Mouse (Mus musculus): ENCODE measurements around the gene Hs3st3b1.

The Hs3st3b1 gene

DNA sequence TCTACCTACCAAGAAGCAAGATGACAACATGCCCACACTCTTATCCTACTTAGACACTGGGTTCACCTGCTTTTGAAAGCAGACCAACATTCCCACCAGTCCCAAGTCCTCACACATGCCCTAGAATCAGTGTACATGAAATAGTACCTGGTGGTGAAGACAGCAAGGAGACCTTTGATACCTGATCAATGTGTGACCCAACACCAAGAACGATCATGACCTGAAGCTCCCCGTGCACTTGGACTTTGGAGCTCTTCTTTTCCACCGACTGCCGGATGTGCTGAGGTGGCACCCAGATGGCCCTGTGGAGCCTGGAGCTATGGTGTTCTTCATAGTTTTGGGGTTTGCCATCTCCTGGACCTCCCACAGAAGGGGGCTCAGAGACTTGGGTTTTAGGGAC, 43.5 kb downstream of the Hs3st3b1 start:
- no peak for DNase-seq

DNA sequence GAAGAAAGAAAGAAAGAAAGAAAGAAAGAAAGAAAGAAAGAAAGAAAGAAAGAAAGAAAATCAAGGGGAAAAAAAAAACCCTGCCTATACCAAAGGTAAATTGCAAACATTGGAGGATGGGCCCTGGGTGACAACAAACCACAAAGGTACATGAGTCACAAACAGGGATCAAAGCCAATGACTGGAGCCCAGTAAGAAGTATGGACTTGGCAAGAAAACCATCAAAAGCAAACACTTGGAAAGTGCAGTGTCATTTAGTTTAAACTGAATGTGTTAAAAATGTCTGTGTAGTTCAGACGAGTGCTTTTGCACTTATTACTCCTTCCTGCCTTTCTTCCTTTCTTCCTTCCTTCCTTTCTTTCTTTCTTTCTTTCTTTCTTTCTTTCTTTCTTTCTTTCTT, 59.3 kb downstream of the Hs3st3b1 start:
- DNase-seq: no peak

DNA sequence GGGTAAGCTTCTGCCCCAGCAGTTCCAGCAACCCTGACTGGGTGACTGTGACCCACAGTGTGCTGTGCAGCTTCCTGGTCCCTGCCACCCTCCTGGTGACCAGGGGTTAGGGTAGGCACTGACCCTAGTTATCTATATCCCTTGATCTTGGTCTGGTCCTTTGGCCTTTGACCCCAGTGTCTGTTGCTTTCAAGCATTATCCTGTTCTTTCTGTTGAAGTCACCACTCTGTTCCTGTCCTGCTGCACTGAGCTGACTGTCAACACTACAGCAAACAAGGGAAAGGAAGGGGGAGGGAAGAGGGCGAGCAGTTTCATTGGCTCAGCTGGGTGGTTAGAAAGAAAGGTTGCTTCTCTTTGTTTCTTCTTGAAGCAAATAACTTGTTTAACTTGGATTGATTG, 60.1 kb downstream of the Hs3st3b1 start:
- peak; percentile 9 for DNase-seq

DNA sequence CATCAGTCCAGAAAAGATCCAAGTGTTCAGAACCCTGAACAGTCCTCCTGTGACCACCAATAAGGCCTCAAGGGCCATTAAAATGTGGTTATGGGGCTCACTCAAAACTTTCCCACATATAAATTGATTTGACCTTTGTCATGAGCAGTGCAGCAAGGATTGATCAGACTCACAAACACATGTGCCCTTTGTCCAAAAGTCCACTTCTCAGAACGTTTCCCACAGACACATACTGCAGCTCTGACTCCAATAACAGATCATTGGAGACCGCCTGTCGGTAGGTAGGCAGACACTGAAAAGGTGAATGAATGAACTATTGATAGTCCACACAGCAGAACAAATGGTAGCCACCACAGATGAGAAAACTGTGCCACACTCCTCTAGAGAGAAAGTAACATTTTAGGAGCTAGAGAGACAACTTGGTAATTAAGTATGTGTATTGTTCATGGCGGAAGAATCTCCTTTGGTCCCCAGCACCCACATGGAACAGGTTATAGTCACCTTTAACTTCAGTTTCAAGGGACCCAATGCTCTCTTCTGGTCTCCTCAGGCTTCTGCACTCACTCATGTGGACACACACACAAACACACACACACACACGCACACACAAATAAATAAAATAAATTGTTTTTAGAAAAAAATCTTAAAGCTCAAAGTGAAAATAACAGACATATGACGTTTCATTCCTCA, 70.9 kb downstream of the Hs3st3b1 start:
- no peak for DNase-seq

DNA sequence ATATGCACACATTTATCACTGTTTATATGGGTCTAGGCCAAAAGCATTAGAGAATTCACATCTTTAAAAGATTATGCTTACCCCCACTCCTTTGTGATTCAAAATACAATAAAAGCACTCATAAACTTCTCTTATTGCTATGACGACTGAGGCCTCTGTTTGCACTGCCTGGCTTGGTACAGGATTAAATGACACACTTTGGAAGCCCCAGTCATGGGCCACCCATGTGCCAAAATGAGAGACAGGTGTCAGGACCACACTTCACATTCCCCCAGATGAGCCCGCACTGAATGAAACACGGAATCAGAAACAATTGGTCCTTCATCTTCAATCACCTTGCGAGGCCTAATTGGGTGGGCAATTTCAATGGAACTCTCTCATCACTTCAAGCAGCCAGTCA, 71.8 kb downstream of the Hs3st3b1 start:
- DNase-seq: no peak

DNA sequence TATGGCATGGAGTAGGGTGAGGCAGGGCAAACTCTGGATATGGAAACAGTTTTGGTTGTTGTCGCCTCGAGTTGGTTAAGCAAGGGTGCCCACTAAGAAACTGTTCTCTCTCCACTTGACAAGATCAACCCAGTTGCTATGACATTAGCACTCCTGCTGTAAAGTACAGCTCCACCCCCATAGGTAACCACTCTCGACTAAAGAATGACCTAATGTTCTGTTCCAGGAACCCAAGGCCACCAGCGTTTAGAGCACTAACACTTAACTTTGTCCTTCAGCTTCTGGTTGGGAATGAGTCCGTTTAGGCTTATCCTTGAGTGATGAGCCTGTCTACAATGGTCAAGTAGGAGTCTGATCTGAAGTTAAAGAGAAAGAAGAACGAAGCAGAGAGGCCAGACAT, 76.7 kb downstream of the Hs3st3b1 start:
- DNase-seq: no peak

DNA sequence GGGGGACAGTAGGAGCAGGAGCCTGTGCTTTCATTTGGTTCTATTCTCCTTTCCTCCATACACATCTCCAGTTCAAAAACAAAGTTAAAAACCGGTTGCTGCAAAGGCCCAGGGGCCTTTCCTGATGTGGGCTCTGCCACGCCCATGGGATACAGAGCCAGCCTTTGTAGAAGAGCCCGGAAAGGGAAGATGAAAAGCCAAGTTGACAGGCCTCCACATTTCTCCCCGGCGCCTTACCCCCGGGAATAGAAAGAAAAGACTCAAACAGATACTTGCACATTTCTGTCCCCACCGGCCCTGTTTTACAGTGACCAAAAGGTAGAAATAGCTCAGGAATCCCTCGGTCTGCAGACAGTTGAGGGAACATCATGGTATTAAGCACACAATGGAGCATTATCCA, 77.4 kb downstream of the Hs3st3b1 start:
- DNase-seq: no peak

DNA sequence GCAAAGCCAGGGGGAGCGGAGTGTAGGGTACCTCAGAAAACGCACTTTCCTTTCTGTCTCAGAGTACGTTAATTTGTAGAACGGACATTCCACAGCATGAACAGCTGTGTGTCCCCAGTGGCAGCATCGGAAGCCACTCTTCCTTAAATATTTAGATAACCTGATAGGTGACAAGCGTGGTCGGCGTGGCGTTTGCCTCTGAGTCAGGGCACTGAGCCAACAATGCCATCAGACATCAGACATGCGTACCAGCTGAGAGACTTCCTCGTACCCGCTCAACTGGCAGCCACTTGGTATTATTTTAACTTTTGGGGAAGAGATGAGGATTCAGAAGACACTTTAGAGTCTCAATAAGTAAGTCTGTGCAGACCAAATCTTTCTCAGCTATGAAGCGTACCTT, 84.6 kb downstream of the Hs3st3b1 start:
- peak; percentile 13 for DNase-seq

Measured in kidney, postnatal 14 days (tissue).